Mouse (Mus musculus) embryonic fibroblast, embryonic 13.5 days (primary cell): ENCODE results near the gene Atp8a2.

Source experiments
- CTCF ChIP-seq: IDR thresholded peaks from 2 replicates; pipeline ENCODE4 v1.5.1; 2011; ENCODE audit warnings: mild to moderate bottlenecking, control low read depth, low read length, moderate library complexity, borderline replicate concordance; ENCODE audit not compliant: insufficient read depth
- POLR2A ChIP-seq: IDR thresholded peaks from 2 replicates; pipeline ENCODE4 v1.6.1; 2011; ENCODE audit warnings: low read depth, mild to moderate bottlenecking, control low read depth, low read length, moderate library complexity

DNA sequence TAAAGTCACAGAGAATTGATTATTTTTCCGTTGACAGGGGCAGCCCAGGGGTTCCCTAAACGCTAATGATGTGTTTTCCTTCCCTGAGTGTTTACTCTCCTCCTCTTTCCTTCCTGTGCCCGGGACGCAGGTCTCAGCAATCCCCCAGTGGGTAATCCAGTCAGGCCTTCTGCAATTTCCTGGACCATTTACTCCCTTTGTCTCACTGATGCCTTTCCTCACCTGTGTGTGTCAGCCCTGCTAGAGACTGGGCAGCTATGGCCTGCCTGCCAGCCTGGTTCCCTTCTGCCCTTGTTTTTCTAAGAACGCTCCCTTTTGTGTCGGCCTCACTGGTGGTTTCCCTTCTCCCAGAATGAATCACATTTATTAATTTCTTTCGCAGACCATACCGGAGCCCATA, 522.4 kb downstream of the Atp8a2 start:
- TF ChIP-seq CTCF (no peak), POLR2A (no peak)
